ENCODE assay signal across 12 mouse cellular contexts in the genomic region with DNA sequence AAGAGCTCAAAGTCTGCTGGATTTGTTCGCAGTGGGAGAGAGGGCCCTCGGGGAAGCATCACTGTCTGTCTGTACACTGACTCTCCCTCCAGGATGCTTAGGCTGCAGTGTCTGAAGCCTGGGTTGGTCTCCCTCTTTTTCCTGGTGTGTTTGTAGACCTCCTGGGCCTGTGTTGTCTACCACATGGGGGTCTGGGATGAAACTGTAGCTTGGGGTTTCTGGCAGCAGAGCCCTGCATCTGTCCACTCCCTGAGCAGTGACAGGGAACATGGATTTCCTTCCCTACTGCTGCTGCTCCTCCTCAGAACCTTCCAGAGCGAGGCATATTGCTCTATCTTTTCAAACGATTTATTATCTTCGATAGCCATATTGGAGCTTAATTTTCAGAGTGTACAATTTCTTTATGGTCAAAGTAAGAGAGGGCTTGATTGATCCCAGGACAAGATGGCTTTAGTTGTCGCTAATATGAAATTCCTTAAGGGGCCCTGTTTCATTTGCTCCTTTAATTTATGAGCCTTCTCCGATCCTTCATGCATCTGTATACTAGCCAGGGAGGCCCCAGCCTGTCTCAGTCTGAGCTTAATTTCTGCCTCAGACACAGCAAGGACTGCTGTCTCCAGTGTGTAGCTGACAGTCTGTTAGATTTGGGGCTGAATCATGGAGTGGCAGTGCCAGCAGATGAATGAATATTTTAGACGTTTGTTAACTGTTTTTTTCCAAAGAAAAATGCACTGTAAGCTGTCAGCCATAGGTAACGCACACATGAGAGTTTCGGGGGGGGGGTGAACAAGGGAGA.
A peak's percentile ranks its signal among the peaks of the same experiment; 100 is the strongest.
DNase-seq lines count a peak whose midpoint lies in the region; ATAC-seq lines count a peak whose summit lies in the region.
"Had no signal": no experiment of that assay in that cellular context is flagged by ENCODE, and none has a peak within 500 bp of the region (broad histone marks: within the 10 kb centered on the region; RNA-seq: fewer than 3 reads in every experiment).

No protein-coding gene starts in this region.

- peak overlapping the region; percentile 72 for H3K27ac ChIP-seq in hindbrain, embryonic 13.5 days
- no peak overlapping the region for H3K27ac ChIP-seq in hindbrain, embryonic 11.5 days (ENCODE audit: low read depth, low read length)
- no peak overlapping the region; the same call in 1 of the 2 replicates for H3K27ac ChIP-seq in neural tube, embryonic 12.5 days
- H3K27ac ChIP-seq: limb, embryonic 13.5 days; lung, embryonic 15.5 days had no signal

- no peak for DNase-seq in cerebellum, postnatal 25 days
- DNase-seq in hindbrain, embryonic 11.5 days (ENCODE audit: low spot score) = no peak
- DNase-seq in neural tube, embryonic 10.5 days (ENCODE audit: extremely low spot score, low spot score) = no peak
- DNase-seq in thymus, postnatal 4 days = no peak
- DNase-seq: embryo, embryonic 11 days had no signal

- H3K36me3 ChIP-seq in hindbrain, embryonic 13.5 days = no peaks in the 10 kb centered on the region
- no peaks in the 10 kb centered on the region for H3K36me3 ChIP-seq in hindbrain, embryonic 11.5 days (ENCODE audit: control insufficient read depth, insufficient read depth, low read length)
- H3K36me3 ChIP-seq in neural tube, embryonic 12.5 days = no peaks in the 10 kb centered on the region
- H3K36me3 ChIP-seq: limb, embryonic 13.5 days; lung, embryonic 15.5 days had no signal

- H3K27me3 ChIP-seq in hindbrain, embryonic 13.5 days = no peaks in the 10 kb centered on the region
- H3K27me3 ChIP-seq in hindbrain, embryonic 11.5 days (ENCODE audit: control insufficient read depth, insufficient read depth, low read length) = no peaks in the 10 kb centered on the region
- H3K27me3 ChIP-seq in neural tube, embryonic 12.5 days (replicated peaks) = no peaks in the 10 kb centered on the region
- H3K27me3 ChIP-seq: limb, embryonic 13.5 days; lung, embryonic 15.5 days had no signal

- ATAC-seq in cerebellum, adult (ENCODE audit: insufficient number of reproducible peaks, low FRiP score, low TSS enrichment) = 0 out of 2 replicates have a peak, but pooled peaks have one; percentile 23
- ATAC-seq in hindbrain, embryonic 13.5 days (ENCODE audit: low FRiP score) = 0 out of 2 replicates have a peak, but pooled peaks have one; percentile 49
- no peak for ATAC-seq in hindbrain, embryonic 11.5 days (ENCODE audit: low FRiP score)
- peak; percentile 54; the same call in 1 of the 2 replicates for ATAC-seq in neural tube, embryonic 12.5 days (ENCODE audit: low FRiP score, low read depth)
- no peak for ATAC-seq in erythroid progenitor cell, adult 5-6 weeks (replicated peaks; ENCODE audit: low FRiP score, poor library complexity, severe bottlenecking)
- ATAC-seq: inflammation-experienced regulatory T-cells, adult 6 months had no signal

- H3K9ac ChIP-seq in hindbrain, embryonic 13.5 days = peak overlapping the region; percentile 63
- no peak overlapping the region for H3K9ac ChIP-seq in hindbrain, embryonic 11.5 days (ENCODE audit: low read depth, low read length)
- H3K9ac ChIP-seq in neural tube, embryonic 12.5 days = 0 out of 2 replicates have a peak overlapping the region, but pooled peaks have one; percentile 0
- H3K9ac ChIP-seq: limb, embryonic 13.5 days; lung, embryonic 15.5 days had no signal

- peaks cover 54% of the 10 kb centered on the region for H3K4me1 ChIP-seq in hindbrain, embryonic 13.5 days (replicated peaks)
- peaks cover 3% of the 10 kb centered on the region; the same call in 1 of the 2 replicates for H3K4me1 ChIP-seq in hindbrain, embryonic 11.5 days (replicated peaks; ENCODE audit: control insufficient read depth, insufficient read depth, low read length)
- H3K4me1 ChIP-seq in neural tube, embryonic 12.5 days = peaks cover 27% of the 10 kb centered on the region

- 62% methylated on average over 10 of the region's 10 CpGs for WGBS in hindbrain, embryonic 13.5 days
- 77% methylated on average over 10 of the region's 10 CpGs for whole genome bisulfite sequencing in hindbrain, embryonic 11.5 days
- 61% methylated on average over 10 of the region's 10 CpGs for WGBS in neural tube, embryonic 12.5 days

- H3K4me3 ChIP-seq in hindbrain, embryonic 13.5 days = no peak overlapping the region
- no peak overlapping the region for H3K4me3 ChIP-seq in hindbrain, embryonic 11.5 days (ENCODE audit: low read depth, low read length)
- no peak overlapping the region for H3K4me3 ChIP-seq in neural tube, embryonic 12.5 days
- H3K4me3 ChIP-seq: limb, embryonic 13.5 days; lung, embryonic 15.5 days had no signal

- H3K9me3 ChIP-seq in hindbrain, embryonic 13.5 days = no peaks in the 10 kb centered on the region
- no peaks in the 10 kb centered on the region for H3K9me3 ChIP-seq in hindbrain, embryonic 11.5 days (ENCODE audit: control insufficient read depth, low read length)
- H3K9me3 ChIP-seq in neural tube, embryonic 12.5 days = no peaks in the 10 kb centered on the region
- H3K9me3 ChIP-seq: limb, embryonic 13.5 days; lung, embryonic 15.5 days had no signal

- H3K4me2 ChIP-seq in hindbrain, embryonic 13.5 days = 0 out of 2 replicates have a peak overlapping the region, but pooled peaks have one; percentile 6
- no peak overlapping the region for H3K4me2 ChIP-seq in hindbrain, embryonic 11.5 days (replicated peaks; ENCODE audit: low read depth, low read length)
- no peak overlapping the region; the same call in 1 of the 2 replicates for H3K4me2 ChIP-seq in neural tube, embryonic 12.5 days (replicated peaks)
- H3K4me2 ChIP-seq: limb, embryonic 13.5 days; lung, embryonic 15.5 days had no signal

Comparison
In these comparisons a context has a peak if more than half of its experiments do, and no peak if none do; other contexts are left out.
1. ATAC-seq: peak in cerebellum, adult (single experiment), hindbrain, embryonic 13.5 days (single experiment) and neural tube, embryonic 12.5 days (single experiment); none in hindbrain, embryonic 11.5 days (single experiment) and erythroid progenitor cell, adult 5-6 weeks (single experiment).